Mouse (Mus musculus): ENCODE data around the gene Rgs7.

The Rgs7 gene

GRCm38 (mm10) chr1:175431356-175432053 is 60.8 kb downstream of the Rgs7 start:
- DNase-seq (ENCODE audit: low spot score in 2 of 2): no peak

- no peak for DNase-seq (ENCODE audit: low spot score in 2 of 2)
Measured at GRCm38 (mm10) chr1:175427112-175427511, 65.2 kb downstream of the Rgs7 start.

- no peak for DNase-seq (ENCODE audit: low spot score in 2 of 2)
Measured at GRCm38 (mm10) chr1:175426393-175426792, 65.9 kb downstream of the Rgs7 start.

DNA sequence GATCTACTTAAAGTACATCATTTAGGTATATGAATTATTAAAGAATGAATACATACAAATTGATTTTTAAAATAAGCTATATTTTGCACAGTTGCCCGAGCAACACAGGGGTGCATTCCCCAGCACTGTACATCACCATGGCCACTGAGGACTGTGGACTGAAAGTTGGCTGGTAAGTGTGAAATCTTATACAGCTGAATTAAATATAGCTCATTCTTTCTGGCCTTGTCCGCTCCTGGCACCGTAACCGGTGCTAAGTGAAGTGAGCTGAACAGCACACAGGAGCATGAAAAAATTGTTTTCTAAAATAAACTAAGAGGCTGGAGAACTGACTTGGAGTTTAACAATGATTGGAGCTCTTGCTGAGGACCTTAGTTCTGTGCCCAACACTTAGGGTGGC is 71.4 kb downstream of the Rgs7 start:
- peak in 1 of 2 experiments; percentile 19 for DNase-seq (ENCODE audit: low spot score in 2 of 2)

DNA sequence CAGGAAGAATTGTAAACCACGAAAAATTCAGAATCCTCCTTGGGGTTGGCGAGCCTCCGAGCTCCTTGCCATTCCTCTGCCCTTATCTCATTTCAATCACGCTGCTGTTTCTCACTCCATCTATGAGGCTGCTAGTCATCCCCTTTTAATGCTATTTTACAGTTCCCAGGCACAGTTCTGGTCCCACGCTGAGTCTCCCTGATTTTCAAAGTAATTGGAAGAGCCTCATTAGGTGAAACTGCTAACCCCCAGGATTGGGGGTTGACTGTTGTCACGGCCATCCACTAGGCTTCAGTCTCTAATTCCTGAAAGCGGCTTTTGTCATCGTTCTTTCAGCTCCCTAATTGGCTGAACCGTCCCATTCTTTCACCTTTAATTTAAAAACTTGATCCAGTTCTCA is 76.6 kb downstream of the Rgs7 start:
- no peak for DNase-seq (ENCODE audit: low spot score in 2 of 2)

DNA sequence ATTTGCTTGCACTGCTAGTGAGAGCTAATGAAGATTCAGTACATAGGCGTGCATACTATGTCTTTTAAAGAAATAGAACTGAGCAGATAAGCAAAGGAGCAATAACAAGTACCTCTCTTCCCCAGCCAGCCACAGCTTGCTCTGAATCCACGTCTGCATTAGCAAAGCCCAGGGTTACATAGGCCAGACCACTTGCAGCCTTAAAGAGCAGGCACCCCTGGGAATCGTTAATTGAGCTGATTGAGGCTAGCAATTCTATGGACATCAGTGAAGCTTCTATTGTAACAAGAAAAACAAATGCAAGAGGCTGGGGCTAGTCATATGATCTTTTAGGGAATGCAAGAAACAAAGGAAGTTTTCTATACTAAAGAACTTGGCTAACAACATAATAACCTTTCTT is 81.9 kb downstream of the Rgs7 start:
- DNase-seq (ENCODE audit: low spot score in 2 of 2): no peak

DNA sequence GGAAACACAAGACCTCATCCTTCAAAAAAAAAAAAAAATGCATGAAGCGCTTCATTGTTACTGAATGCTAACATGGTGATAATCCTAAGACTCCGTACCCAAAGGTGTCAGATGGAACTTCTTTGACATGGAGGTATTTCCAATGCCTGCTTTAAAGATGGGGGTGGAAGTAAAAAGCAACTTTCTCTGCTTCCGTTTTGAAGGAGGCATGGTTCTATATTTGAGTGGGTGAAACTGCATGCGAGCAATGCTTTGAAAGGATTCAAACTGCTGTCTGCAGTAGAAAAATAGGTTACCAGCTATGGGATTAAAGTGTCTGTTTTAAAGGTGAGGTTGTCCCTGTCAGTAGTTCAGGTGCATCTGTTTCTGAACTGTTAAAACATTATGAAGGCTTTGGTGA is 100.4 kb downstream of the Rgs7 start:
- DNase-seq (ENCODE audit: low spot score in 2 of 2): no peak

- no peak for DNase-seq (ENCODE audit: low spot score in 2 of 2)
Measured at GRCm38 (mm10) chr1:175389250-175389649, 103.0 kb downstream of the Rgs7 start.

GRCm38 (mm10) chr1:175385581-175386235 is 106.6 kb downstream of the Rgs7 start:
- DNase-seq (ENCODE audit: low spot score in 2 of 2): no peak

- no peak for DNase-seq (ENCODE audit: low spot score in 2 of 2)
Measured at GRCm38 (mm10) chr1:175372571-175372970, 119.7 kb downstream of the Rgs7 start.

- no peak for DNase-seq (ENCODE audit: low spot score in 2 of 2)
Measured at GRCm38 (mm10) chr1:175368062-175368461, 124.2 kb downstream of the Rgs7 start.

DNA sequence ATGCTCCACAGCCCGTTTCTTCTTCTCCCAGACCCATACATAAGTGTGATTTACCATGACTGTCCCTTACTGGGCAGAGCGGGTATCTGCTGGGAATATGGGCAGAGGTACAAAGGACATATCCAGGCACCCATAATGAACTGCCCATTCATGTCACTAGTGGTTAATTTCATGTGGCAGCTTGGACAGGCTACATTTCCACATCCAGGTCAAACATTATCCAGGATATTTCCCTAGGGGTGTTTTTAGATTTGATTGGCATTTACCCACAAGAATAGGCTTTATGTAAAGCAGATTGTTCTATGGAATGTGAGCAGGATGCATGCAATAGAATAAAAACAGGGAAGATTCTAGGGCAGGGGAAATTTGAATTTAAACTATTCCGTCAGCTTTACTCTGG is 128.7 kb downstream of the Rgs7 start:
- DNase-seq (ENCODE audit: low spot score in 2 of 2): no peak

DNA sequence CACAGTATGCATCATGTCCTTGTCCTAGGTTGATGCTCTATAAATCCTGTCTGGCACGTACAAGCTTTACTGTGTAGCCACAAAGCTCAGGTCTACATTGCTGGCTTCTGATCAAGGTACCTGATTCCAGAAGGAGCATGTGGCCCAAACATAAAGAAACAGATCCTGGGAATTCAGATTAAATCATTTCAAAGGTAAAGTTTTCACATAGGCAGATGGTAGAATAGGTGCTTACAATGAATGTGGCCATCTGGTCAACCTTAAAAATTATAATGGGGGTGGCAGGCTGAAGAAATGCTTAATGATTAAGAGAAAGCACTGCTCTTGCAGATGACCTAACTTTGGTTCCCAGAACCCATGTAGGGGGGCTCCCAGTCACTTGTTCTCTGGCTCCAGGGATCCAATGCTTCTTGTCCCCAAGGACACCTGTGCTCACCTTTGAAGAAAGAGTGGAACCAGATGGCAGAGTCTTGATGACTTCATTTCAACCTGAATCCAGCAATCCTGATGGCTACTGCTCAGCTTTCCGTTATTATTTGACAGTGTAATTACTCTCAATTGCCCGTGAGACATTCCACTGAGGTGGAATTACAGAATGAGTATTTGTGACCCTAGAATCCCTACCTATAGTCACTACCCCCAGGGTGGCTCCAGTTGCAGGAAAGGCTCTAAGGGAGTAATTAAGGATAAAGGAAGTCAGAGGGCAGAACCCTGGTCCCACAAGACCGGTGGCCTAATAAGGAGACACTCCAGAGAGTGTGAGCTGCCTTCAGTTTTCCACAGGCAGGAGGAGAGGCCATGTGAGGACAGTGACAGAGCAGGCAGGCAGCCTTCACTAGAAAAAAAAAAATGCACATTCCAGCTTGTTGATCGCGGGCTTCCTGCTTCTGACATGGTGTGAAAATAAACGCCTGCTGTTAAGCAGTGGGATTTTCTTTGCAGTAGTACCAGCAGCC is 132.6 kb downstream of the Rgs7 start:
- no peak for DNase-seq (ENCODE audit: low spot score in 2 of 2)

DNA sequence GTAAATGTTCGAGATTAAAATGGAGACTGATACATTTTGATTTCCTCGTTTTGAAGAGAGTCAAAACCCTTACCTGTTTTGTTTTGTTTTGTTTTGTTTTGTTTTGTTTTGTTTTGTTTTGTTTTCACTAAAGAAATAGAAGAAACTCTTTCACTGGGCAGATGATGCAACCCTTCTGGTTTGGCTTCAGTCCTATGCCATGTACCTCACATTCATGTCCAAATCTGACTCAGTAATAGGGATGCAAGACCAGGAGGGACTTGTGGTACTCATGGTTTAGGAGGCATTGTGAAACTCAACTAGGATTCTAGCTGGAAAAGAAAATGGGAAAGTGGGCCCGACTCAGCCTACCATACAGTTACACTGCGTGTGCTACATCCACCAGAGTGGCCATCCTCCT is 139.4 kb downstream of the Rgs7 start:
- DNase-seq (ENCODE audit: low spot score in 2 of 2): no peak

DNA sequence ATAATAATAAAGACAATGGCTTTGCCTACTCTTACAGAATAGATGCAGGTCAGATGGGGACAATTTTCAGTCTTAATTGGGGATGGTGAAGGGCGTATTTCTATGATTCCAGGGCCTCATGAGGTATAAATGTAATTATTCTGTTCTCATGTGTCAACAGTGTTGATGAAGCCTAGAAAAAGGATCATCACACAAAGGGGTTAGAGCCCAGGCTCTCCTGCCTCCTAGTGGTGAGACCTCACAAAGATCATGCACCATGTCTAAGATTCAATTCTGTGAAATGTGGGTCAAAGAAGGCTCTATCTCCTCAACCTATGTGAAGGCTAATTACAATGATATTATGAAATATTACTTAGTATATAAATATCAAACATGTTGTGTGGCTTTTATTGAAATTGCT is 146.1 kb downstream of the Rgs7 start:
- no peak for DNase-seq (ENCODE audit: low spot score in 2 of 2)

DNA sequence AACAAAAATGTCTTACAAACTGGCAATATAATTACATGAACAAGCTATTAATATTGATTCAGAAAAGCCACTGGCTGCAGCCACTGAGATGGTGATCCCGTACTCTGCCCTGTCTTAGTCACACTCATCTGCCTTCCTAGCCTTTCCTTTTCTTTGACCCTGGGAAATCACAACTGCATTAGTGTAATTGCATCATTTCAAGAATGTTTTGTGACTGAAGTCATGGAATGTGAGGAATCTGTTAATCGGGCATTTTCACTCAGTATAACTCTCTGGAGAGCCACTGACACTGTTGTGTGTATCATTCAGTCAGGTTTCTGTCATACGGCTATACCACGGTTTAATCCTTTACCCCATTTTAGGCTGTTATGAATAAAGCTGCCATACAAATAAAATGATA is 156.1 kb downstream of the Rgs7 start:
- DNase-seq (ENCODE audit: low spot score in 2 of 2): no peak

DNA sequence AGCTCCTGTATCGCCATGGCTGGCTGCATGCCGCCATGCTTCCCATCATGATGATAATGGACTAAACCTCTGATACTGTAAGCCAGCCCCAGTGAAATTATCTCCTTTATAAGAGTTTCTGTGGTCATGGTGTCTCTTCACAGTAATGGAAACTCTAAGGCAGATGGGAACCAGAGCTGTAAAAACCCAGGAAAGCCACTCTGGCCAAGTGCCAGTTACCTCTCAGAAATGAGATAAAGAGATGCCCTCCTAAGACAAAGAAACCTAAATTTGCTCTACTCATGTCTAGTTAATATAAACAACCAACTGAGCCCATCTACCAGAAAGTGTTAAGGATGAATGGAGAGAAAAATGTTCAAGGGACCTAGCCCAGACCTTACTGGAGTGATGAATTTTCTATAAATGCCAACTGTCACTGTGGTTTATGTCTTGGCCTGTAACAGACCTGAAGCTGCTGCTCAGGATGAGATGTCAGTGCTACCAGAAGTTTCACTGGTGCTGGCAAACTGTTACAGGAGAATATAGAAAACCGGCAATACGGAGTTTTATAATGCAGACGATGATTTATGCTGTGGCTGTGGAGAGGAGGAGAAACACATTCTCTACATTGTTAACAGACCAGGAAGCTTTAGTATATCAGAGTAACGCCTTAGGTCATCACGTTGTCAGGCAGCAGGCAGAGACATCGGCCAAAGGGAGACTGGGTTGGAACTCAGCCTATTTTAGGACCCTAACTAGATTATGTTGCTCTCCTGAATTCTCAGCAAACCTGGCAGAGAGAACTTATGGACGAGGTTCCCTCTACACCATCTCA is 159.1 kb downstream of the Rgs7 start:
- DNase-seq (ENCODE audit: low spot score in 2 of 2): no peak

- DNase-seq (ENCODE audit: low spot score in 2 of 2): no peak
Measured at GRCm38 (mm10) chr1:175329934-175330471, 162.3 kb downstream of the Rgs7 start.

- no peak for DNase-seq (ENCODE audit: low spot score in 2 of 2)
Measured at GRCm38 (mm10) chr1:175322781-175323180, 169.5 kb downstream of the Rgs7 start.

DNA sequence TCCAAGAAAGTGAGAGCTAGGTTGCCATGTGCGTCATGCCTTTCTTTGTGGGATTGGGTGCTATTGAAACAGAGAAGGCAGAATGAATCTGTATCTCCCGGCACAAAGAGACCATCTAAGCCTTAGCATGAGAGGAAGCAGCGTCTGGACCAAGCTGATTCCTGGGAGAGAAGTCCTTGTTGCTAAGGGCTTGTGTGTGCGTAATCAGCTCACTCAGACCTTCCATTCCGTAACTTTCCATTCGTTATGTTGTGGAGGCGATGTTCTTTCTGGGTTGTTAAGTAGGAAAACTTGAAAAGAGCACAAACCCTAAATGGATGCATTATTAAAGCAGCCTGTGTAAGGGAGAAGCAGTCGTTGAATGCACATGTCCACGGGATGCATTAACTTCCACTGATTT is 173.1 kb downstream of the Rgs7 start:
- DNase-seq (ENCODE audit: low spot score in 2 of 2): no peak

GRCm38 (mm10) chr1:175317264-175317663 is 175.0 kb downstream of the Rgs7 start:
- no peak for DNase-seq (ENCODE audit: low spot score in 2 of 2)

All from spleen, postnatal 4 days (tissue).